Mouse (Mus musculus) limb, embryonic 10.5 days (tissue): ENCODE measurements around the gene Lyrm1. TPM values are rescaled to one million over a fixed set of nuclear protein-coding genes. Genes with fewer than 3 reads are reported as not detected.

Experiments used
- DNase-seq: peaks from one replicate; pipeline ENCODE4 v3.0.0-alpha.2; 2017; ENCODE audit warnings: low spot score
- H3K27ac ChIP-seq: fragments of 300-500 bp; sonication (generic); 2 replicates; pipeline ENCODE4 v1.5.1; 2016; ENCODE audit warnings: mild to moderate bottlenecking
- H3K27me3 ChIP-seq: fragments of 300-500 bp; sonication (generic); 2 replicates; pipeline ENCODE4 v1.6.1; 2016; ENCODE audit warnings: low read depth, mild to moderate bottlenecking; ENCODE audit not compliant: poor library complexity, severe bottlenecking
- H3K36me3 ChIP-seq: fragments of 300-500 bp; sonication (generic); 2 replicates; pipeline ENCODE4 v1.6.1; 2016; ENCODE audit warnings: mild to moderate bottlenecking, moderate library complexity
- H3K4me1 ChIP-seq: fragments of 300-500 bp; sonication (generic); 2 replicates; pipeline ENCODE4 v1.6.1; 2016
- H3K4me3 ChIP-seq: fragments of 300-500 bp; sonication (generic); 2 replicates; pipeline ENCODE4 v1.5.1; 2016; ENCODE audit warnings: mild to moderate bottlenecking, moderate library complexity
- H3K9me3 ChIP-seq: fragments of 300-500 bp; sonication (generic); replicated peaks from 2 replicates; pipeline ENCODE4 v1.6.1; 2016; ENCODE audit warnings: mild to moderate bottlenecking
- WGBS: fragments of 180-500 bp; shearing (Covaris S2); methylation state at CpG from one replicate; pipeline ENCODE4 v1.1.7; 2016; 5-methylcytosine and 5-hydroxymethylcytosine counted together
- polyA plus RNA-seq: library from polyadenylated mRNA; unstranded; fragments of >200 nt; fragmentation: Nextera tagmentation; extraction: Ambion mirVana; gene quantifications from 2 replicates; pipeline ENCODE4 v1.2.1, GENCODE M21; 2016

Gene Lyrm1
- polyA plus RNA-seq: 6.4 and 7.2 TPM in 2 replicates

DNA sequence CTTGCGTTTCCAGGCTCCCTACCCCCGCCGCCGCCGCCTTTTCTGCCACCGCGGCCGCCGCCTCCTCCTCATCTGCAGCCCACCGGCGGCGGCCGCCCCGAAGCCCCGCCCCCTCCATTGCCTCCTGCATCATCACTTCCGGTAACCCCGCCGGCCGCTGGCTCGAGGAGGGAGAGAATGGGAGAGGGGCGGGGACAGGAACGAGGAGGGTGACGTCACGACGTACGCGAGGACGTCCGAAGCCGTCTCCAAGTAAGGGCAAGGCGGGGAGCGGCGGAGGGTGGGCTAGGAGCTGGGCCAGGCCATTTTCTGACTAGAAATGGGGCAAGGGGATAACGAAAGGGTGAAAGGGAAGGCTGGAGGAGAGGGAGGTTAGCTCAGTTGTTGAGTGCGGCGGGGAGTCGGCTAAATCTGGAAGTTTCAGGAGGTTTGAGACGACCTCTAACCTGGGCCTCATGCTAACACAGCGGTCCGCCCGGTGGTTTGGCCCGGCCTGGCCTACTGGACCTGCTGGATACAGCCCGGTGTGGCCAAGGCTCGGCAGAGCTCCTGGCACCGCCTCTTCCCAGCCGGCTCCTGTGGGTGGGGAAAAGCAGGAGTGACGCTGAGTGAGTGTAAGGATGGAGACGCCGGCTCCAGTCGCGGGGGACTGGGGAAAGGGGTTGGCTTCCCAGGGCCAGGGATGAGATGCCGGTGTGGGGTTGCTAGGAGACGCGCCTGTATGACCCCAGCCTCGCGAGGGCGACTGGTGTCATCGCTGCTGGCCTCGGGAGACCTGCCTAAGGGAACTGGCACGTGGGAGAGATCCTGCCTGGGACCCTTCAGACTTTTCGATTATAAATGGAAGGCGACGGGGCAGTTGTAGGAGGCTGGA lies at the start of gene Lyrm1, which contains the start of gene Dcun1d3:
Lyrm1 (plus strand) TSS at position 223 of the 874 bp plus-strand sequence.
Dcun1d3 (minus strand) TSS at position 660 of the 874 bp plus-strand sequence.
- 0 out of 2 replicates have a peak, but pooled peaks cover 2% of the 10 kb centered on the region for H3K36me3 ChIP-seq
- peak; percentile 99 for DNase-seq
- H3K9me3 ChIP-seq: no peaks in the 10 kb centered on the region
- H3K4me1 ChIP-seq: peaks cover 21% of the 10 kb centered on the region
- H3K27me3 ChIP-seq: no peaks in the 10 kb centered on the region
- peak within 1 kb of the TSS; percentile 94 for H3K27ac ChIP-seq
- H3K4me3 ChIP-seq: peak within 1 kb of the TSS; percentile 79
- WGBS: under 1% methylated on average over 63 of the region's 63 CpGs

DNA sequence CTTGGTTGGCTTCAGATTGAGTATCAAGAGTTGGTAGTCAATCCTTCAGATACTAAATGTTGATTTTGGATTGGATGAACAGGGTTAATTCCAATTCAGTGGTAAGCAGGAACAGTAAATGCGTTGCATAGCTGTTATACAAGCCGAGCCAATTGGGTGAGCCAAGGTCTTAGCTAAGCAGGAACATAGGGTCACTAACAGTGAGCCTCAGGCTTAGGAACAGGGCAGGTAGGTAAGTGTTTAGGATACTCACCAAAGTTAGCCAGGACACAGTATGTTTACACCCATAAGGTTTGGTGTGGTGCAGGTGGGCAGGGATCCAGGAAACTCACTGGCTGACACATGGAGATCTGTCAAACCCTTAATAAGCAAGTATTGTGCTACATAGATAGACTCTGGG lies 48.3 kb upstream of the Lyrm1 start:
- Histone ChIP-seq H3K4me1 (no peaks in the 10 kb centered on the region), H3K27me3 (no peaks in the 10 kb centered on the region), H3K9me3 (no peaks in the 10 kb centered on the region), H3K27ac (no peak overlapping the region), H3K36me3 (peaks cover 50% of the 10 kb centered on the region), H3K4me3 (no peak overlapping the region)
- WGBS: 95% methylated on average over 2 of the region's 2 CpGs
- DNase-seq: no peak

DNA sequence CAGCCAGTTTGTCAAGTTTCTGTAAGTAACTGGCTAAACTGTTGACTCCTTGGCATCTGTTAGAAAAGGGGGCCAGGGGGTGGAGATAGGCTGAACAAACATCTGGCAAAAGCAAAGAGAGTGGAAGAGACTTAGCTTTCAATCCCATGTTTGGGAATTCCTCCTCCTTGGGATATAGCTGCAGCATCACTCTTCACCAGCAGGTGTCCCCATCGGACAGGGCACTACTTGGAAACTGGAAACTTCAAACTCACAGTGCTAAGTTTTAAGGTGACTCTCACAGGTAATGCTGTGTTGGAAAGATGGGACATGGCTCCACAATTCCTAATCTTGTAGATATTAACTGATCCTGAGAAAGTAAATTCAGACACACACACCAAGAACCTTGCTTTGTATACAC lies 46.6 kb upstream of the Lyrm1 start:
- peaks cover 56% of the 10 kb centered on the region for H3K36me3 ChIP-seq
- no peaks in the 10 kb centered on the region for H3K27me3 ChIP-seq
- H3K9me3 ChIP-seq: no peaks in the 10 kb centered on the region
- no peak overlapping the region for H3K4me3 ChIP-seq
- no peak overlapping the region for H3K27ac ChIP-seq
- peak; percentile 70 for DNase-seq
- 0% methylated on average over 1 of the region's 1 CpGs for WGBS
- H3K4me1 ChIP-seq: no peaks in the 10 kb centered on the region

DNA sequence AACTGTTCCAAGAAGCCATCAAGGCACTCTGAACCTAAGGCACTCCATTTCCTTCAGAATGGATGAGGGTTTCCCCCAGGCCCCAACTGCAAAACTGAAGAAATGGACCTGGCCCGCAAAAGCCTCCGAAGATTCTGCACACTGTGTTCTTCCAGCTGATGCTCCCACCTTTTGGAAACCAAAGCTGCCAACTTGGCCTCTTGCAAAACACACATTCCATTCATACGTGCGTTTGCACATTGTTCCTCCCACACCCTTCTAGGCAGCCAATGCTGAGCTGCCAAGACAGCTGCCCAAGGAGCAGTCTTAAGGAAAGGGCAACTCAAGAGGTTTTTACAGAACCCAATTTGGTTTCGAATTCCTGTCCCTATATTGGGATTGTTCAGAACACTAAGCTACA lies 44.9 kb upstream of the Lyrm1 start:
- DNase-seq: no peak
- Histone ChIP-seq H3K4me3 (no peak overlapping the region), H3K36me3 (peaks cover 53% of the 10 kb centered on the region), H3K9me3 (no peaks in the 10 kb centered on the region), H3K27me3 (no peaks in the 10 kb centered on the region), H3K27ac (no peak overlapping the region), H3K4me1 (no peaks in the 10 kb centered on the region)
- 90% methylated on average over 5 of the region's 5 CpGs for WGBS

DNA sequence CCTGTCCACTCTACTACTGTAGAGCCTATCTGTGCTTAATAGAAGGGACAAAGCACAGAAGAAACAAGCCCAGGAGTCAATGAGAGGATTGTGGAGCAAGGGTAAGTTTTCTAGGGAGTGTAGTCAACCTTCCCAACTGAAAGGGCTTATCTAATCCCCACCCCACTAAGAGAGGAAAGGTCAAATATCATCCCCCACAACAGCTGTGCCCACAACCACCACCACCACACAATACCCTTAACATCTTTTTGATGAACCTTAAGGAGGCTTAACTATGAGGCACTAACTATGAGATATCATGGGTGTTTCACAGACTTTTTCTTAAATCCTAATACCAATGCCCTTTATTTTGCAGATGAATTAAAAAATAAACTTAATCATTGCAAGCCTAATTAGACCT lies 43.2 kb upstream of the Lyrm1 start:
- Histone ChIP-seq H3K4me3 (no peak overlapping the region), H3K36me3 (peaks cover 60% of the 10 kb centered on the region), H3K4me1 (no peaks in the 10 kb centered on the region), H3K27ac (no peak overlapping the region), H3K27me3 (no peaks in the 10 kb centered on the region), H3K9me3 (no peaks in the 10 kb centered on the region)
- DNase-seq: no peak

DNA sequence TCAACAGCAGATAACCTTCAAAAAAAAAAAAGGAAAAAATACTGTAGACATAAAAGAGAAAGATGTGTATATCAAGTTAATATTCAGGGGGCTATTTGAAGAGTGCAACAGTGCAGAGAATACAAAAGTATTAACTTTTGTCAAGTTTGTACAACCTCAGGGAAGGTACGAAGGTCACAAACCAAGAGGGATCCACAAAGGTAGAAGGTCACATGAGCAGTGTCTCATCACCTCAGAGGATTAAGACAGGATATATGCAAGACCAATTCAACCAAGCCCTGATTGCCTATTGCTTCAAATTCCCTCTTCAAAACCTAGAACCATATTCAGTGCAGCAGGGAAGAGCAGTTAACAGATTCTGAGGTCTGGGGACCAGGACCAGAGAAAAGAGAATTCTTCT lies 42.5 kb upstream of the Lyrm1 start:
- Histone ChIP-seq H3K9me3 (no peaks in the 10 kb centered on the region), H3K36me3 (peaks cover 66% of the 10 kb centered on the region), H3K27ac (no peak overlapping the region), H3K4me1 (no peaks in the 10 kb centered on the region), H3K4me3 (no peak overlapping the region), H3K27me3 (no peaks in the 10 kb centered on the region)
- DNase-seq: no peak
- 97% methylated on average over 1 of the region's 1 CpGs for WGBS

DNA sequence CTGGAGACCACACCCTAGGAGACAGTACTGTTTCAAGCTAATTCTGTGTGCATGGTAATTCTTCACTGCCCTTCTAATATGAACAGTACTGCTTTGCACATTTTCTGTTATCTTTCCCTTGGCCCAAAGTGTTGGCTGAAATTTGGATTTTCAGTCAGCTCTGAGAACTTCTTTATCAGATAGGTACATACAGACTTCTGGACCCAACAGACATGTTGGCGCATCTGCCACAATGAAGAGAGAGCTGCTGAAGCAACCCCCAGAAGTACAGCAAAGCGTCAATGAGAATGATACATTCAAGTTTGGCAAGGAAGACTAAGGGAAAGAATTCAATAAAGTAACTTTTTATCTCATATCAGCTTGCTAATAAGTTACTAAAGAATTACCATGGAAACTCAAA lies 41.3 kb upstream of the Lyrm1 start:
- Histone ChIP-seq H3K27ac (no peak overlapping the region), H3K4me1 (no peaks in the 10 kb centered on the region), H3K36me3 (peaks cover 71% of the 10 kb centered on the region), H3K9me3 (no peaks in the 10 kb centered on the region), H3K4me3 (no peak overlapping the region), H3K27me3 (no peaks in the 10 kb centered on the region)
- 90% methylated on average over 2 of the region's 2 CpGs for WGBS
- no peak for DNase-seq

DNA sequence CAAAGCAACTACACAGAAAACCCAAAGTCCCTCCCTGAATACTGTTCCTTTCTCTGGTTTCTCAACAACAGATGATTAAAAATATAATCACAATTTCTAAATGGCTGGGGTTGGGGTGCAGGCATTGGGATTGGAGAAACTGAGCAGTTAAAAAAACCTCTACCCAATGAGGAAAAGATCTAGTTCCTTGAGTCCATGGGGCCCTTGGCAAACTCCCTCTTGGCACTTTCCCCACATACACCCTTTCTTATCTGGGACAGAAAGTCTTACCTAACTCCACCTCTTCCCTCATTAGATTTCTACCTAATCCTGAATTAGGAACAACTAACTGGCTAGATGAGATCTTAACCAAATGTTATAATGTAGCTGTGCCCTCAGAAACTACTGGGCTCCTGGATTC lies 40.6 kb upstream of the Lyrm1 start:
- Histone ChIP-seq H3K4me1 (peaks cover 6% of the 10 kb centered on the region; the same call in 1 of the 2 replicates), H3K36me3 (peaks cover 71% of the 10 kb centered on the region), H3K4me3 (no peak overlapping the region), H3K27ac (no peak overlapping the region), H3K27me3 (no peaks in the 10 kb centered on the region), H3K9me3 (no peaks in the 10 kb centered on the region)
- no peak for DNase-seq

DNA sequence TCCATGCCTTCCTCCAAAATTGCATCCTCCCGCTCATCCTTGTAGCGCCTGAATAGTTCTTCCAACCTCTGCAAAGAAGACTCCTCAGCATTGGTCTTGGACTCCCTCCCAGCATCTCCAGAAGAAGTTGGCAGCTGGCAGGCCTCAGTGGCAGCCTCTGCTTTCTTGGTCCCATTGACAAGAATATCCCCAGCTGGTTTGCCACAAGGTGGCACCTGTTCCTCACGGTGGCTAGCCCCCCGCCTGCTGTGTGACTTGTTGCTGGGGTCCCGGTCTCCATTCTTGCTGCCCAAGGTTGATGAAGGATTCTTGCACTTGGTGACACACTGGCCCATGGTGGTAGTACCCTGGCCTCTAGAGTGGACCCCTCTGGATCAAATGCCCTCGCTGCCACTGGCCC lies 36.2 kb upstream of the Lyrm1 start:
- DNase-seq: no peak
- peaks cover 27% of the 10 kb centered on the region for H3K4me1 ChIP-seq
- 82% methylated on average over 6 of the region's 6 CpGs for WGBS
- H3K36me3 ChIP-seq: peaks cover 42% of the 10 kb centered on the region
- no peaks in the 10 kb centered on the region for H3K27me3 ChIP-seq
- H3K4me3 ChIP-seq: no peak overlapping the region
- H3K27ac ChIP-seq: no peak overlapping the region
- H3K9me3 ChIP-seq: no peaks in the 10 kb centered on the region

DNA sequence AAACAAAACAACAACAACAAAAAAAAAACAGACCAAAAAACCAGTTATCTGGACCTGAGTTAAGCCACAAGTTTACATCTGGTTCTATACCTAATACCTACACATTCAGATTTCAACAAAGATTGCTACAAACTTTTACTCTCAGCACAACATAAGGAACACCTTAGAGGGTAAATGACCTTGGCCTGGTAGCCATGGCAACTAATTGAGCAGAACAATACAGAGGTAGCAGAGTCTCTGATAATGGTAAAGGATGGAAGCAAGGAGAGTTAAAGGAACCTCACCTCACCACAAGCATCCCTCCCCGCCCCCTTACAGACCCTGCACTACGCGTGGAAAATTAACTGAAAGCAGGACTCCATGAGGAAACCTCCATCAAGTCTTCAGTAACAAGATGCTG lies 35.5 kb upstream of the Lyrm1 start:
- DNase-seq: no peak
- no peak overlapping the region for H3K27ac ChIP-seq
- peaks cover 27% of the 10 kb centered on the region for H3K4me1 ChIP-seq
- H3K27me3 ChIP-seq: no peaks in the 10 kb centered on the region
- H3K36me3 ChIP-seq: peaks cover 36% of the 10 kb centered on the region
- no peaks in the 10 kb centered on the region for H3K9me3 ChIP-seq
- 87% methylated on average over 3 of the region's 3 CpGs for WGBS
- no peak overlapping the region for H3K4me3 ChIP-seq

DNA sequence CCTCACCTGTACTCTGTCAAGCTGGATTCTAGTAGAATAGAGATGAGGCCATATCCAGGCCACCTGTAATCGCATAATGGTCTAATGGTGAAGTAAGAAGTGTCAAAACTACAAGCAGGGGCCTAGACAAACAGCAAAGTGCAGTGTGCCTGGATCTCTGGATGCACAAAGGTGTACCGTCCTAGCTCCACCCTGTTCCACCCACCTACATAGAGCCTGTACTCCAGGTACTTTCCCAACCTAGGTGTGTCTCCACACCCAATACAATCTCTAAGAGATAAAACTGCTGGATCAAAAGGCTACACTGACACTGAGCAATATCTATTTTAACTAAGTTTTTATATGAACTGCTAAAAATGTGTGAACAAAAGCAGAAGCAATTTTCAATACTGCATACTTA lies 35.1 kb upstream of the Lyrm1 start:
- no peaks in the 10 kb centered on the region for H3K27me3 ChIP-seq
- H3K27ac ChIP-seq: no peak overlapping the region
- peaks cover 27% of the 10 kb centered on the region for H3K4me1 ChIP-seq
- WGBS: 85% methylated on average over 2 of the region's 2 CpGs
- H3K36me3 ChIP-seq: peaks cover 34% of the 10 kb centered on the region
- no peak overlapping the region for H3K4me3 ChIP-seq
- H3K9me3 ChIP-seq: no peaks in the 10 kb centered on the region
- DNase-seq: no peak

DNA sequence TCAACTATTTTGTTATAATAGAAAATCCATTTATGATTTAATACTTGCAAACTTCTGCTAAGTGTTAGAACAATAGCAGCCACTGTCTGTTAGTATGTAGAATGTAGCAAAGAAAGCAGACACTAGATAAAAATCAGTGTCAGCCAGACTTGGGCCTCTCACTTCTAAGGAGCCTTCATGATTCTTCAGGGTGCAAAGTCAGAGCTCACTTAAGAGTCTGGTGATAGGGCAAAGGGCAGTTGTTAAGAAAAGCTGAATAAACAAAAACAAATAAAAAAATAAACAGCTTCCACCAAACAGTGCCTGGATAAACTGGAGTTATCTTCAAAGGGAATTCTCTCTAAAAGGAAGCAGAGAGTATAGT lies 34.7 kb upstream of the Lyrm1 start:
- H3K27me3 ChIP-seq: no peaks in the 10 kb centered on the region
- DNase-seq: no peak
- no peak overlapping the region for H3K4me3 ChIP-seq
- H3K27ac ChIP-seq: peak overlapping the region; percentile 74; the same call in 1 of the 2 replicates
- peaks cover 27% of the 10 kb centered on the region for H3K4me1 ChIP-seq
- no peaks in the 10 kb centered on the region for H3K9me3 ChIP-seq
- H3K36me3 ChIP-seq: peaks cover 34% of the 10 kb centered on the region

DNA sequence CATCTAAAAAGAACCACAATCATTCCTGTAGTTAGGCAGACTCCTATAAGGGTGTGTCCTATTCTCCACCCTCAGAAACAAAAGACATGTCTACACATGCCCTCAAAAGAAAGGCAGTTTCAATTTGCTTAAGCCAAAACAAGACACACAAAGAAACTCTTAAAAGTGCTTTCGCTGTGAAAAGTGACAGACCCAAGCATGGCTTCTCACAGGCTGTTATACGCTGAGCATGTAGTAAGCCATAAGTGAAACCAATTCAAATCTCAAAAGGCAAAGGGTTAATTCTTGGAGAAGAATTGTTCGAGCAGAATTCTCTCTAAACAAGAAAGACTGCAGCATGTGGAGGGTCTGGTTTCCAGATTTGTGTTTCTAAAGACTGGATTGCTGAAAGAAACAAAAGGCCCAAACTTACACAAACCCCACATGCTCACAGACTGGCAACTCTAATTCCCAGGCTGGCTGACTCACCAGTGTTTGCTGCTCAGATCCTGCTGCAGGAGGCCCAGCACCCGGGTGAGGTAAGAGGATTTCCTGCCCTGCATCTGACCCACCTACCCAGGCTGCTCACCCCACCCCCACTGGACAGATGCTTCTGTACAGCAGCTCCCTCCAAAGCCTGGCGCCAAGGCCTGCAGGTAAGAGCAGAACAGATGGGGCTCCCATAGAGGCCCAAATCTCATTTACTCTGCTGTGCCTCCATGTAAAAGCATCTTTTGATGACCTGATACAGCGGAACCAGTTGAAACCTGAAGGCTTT lies 34.1 kb upstream of the Lyrm1 start:
- WGBS: 40% methylated on average over 6 of the region's 6 CpGs
- H3K27me3 ChIP-seq: no peaks in the 10 kb centered on the region
- no peak overlapping the region for H3K4me3 ChIP-seq
- H3K27ac ChIP-seq: peak overlapping the region; percentile 74
- DNase-seq: peak; percentile 68
- H3K36me3 ChIP-seq: peaks cover 32% of the 10 kb centered on the region
- H3K9me3 ChIP-seq: no peaks in the 10 kb centered on the region
- H3K4me1 ChIP-seq: peaks cover 27% of the 10 kb centered on the region
